Mouse (Mus musculus) heart, adult 2 months (tissue): ENCODE results near the gene Slc10a7. TPM values are rescaled to one million over a fixed set of nuclear protein-coding genes. Genes with fewer than 3 reads are reported as not detected.

Source experiments
- DNase-seq, 2 experiments: peaks; one replicate each; pipeline ENCODE4 v3.0.0; 2021
- H3K27ac ChIP-seq: fragments of 200-600 bp; 2 replicates; pipeline ENCODE4 v1.8.1; 2022
- H3K27me3 ChIP-seq: fragments of 200-500 bp; 2 replicates; pipeline ENCODE4 v1.6.1; 2012; ENCODE audit warnings: mild to moderate bottlenecking, low read length, inconsistent platforms, mixed read lengths; ENCODE audit not compliant: control insufficient read depth, insufficient read depth
- H3K36me3 ChIP-seq: fragments of 200-500 bp; 2 replicates; pipeline ENCODE4 v1.6.1; 2012; ENCODE audit warnings: low read length, inconsistent platforms; ENCODE audit not compliant: control insufficient read depth, insufficient read depth
- H3K4me1 ChIP-seq: fragments of 200-500 bp; 2 replicates; pipeline ENCODE4 v1.6.1; 2011; ENCODE audit warnings: low read length; ENCODE audit not compliant: control insufficient read depth, insufficient read depth
- H3K4me3 ChIP-seq: fragments of 200-600 bp; 2 replicates; pipeline ENCODE4 v1.8.1; 2022
- H3K79me2 ChIP-seq: fragments of 200-500 bp; replicated peaks from 2 replicates; pipeline ENCODE4 v1.6.1; 2012; ENCODE audit warnings: mild to moderate bottlenecking, inconsistent platforms, low read length, moderate library complexity, mixed read lengths; ENCODE audit not compliant: control insufficient read depth, insufficient read depth
- H3K9ac ChIP-seq: fragments of 200-500 bp; 2 replicates; pipeline ENCODE4 v1.6.1; 2012; ENCODE audit warnings: low read depth, mild to moderate bottlenecking, control low read depth, inconsistent platforms, low read length, mixed read lengths
- CTCF ChIP-seq: fragments of 200-600 bp; IDR thresholded peaks from 2 replicates; pipeline ENCODE4 v1.8.1; 2022; ENCODE audit warnings: antibody characterized with exemption, mild to moderate bottlenecking, moderate library complexity
- EP300 ChIP-seq: fragments of 200-500 bp; IDR thresholded peaks from 2 replicates; pipeline ENCODE4 v1.6.1; 2011; ENCODE audit warnings: low read depth, low read length, control low read depth; ENCODE audit not compliant: insufficient read depth
- POLR2A ChIP-seq: fragments of 200-500 bp; IDR thresholded peaks from 2 replicates; pipeline ENCODE4 v1.6.1; 2011; ENCODE audit warnings: mild to moderate bottlenecking, low read depth, low read length, control low read depth; ENCODE audit not compliant: insufficient read depth
- WGBS: fragments of 180-500 bp; shearing (Covaris S2); methylation state at CpG from one replicate; pipeline ENCODE4 v1.1.7; 2018; 5-methylcytosine and 5-hydroxymethylcytosine counted together
- intact Hi-C: fragments of 180-260 bp; cut with DNase I; formaldehyde crosslinking; loops from one replicate; pipeline ENCODE4 v1.15.1; 2025
- polyA plus RNA-seq: library from polyadenylated mRNA; depleted of rRNA; stranded (reverse); fragments of >200 nt; gene quantifications from 2 replicates; pipeline ENCODE4 v1.2.3, GENCODE M21; 2012
- total RNA-seq, 2 experiments: library from RNA; stranded (reverse); gene quantifications; 2 replicates each; pipeline ENCODE4 v1.2.3; 2021

The Slc10a7 gene
- total and polyA plus RNA-seq, 3 experiments: 4.1 to 5.4 (median 4.3) TPM

GRCm38 (mm10) chr8:78550752-78551134 lies 41.6 kb downstream of the Slc10a7 start:
- Histone ChIP-seq H3K27ac (no peak overlapping the region), H3K4me3 (no peak overlapping the region), H3K36me3 (peaks cover 5% of the 10 kb centered on the region), H3K27me3 (no peaks in the 10 kb centered on the region), H3K9ac (no peak overlapping the region), H3K79me2 (no peaks in the 10 kb centered on the region), H3K4me1 (peaks cover 1% of the 10 kb centered on the region; the same call in 1 of the 2 replicates)
- WGBS: 85% methylated on average over 2 of the region's 2 CpGs
- no peak for TF ChIP-seq POLR2A
- no peak for TF ChIP-seq EP300
- TF ChIP-seq CTCF: no peak
- intact Hi-C loops: no loop called here
- no peak for DNase-seq

GRCm38 (mm10) chr8:78555817-78556216 lies 46.7 kb downstream of the Slc10a7 start:
- intact Hi-C loops: no loop called here
- Histone ChIP-seq H3K4me1 (no peaks in the 10 kb centered on the region), H3K79me2 (no peaks in the 10 kb centered on the region), H3K9ac (no peak overlapping the region), H3K27me3 (no peaks in the 10 kb centered on the region), H3K4me3 (no peak overlapping the region), H3K27ac (no peak overlapping the region), H3K36me3 (no peaks in the 10 kb centered on the region; the same call in 1 of the 2 replicates)
- no peak for DNase-seq
- 92% methylated on average over 4 of the region's 4 CpGs for WGBS
- TF ChIP-seq POLR2A (no peak), CTCF (no peak), EP300 (no peak)

GRCm38 (mm10) chr8:78556773-78557434 lies 47.8 kb downstream of the Slc10a7 start:
- H3K27ac ChIP-seq: no peak overlapping the region
- intact Hi-C loops: no loop called here
- H3K9ac ChIP-seq: no peak overlapping the region
- TF ChIP-seq POLR2A (no peak), EP300 (no peak), CTCF (no peak)
- no peak overlapping the region for H3K4me3 ChIP-seq
- no peaks in the 10 kb centered on the region for H3K4me1 ChIP-seq
- no peak for DNase-seq
- no peaks in the 10 kb centered on the region for H3K36me3 ChIP-seq
- H3K79me2 ChIP-seq: no peaks in the 10 kb centered on the region
- no peaks in the 10 kb centered on the region for H3K27me3 ChIP-seq
- 89% methylated on average over 11 of the region's 11 CpGs for WGBS

- no peak for DNase-seq
- Histone ChIP-seq H3K27me3 (no peaks in the 10 kb centered on the region), H3K36me3 (no peaks in the 10 kb centered on the region), H3K27ac (no peak overlapping the region), H3K79me2 (no peaks in the 10 kb centered on the region), H3K4me1 (no peaks in the 10 kb centered on the region), H3K9ac (no peak overlapping the region), H3K4me3 (no peak overlapping the region)
- no peak for TF ChIP-seq POLR2A
- peak; percentile 33 for TF ChIP-seq CTCF
- no peak for TF ChIP-seq EP300
- intact Hi-C loops: no loop called here
- WGBS: 93% methylated on average over 6 of the region's 6 CpGs
Observed at GRCm38 (mm10) chr8:78561620-78562019, 52.5 kb downstream of the Slc10a7 start.

- H3K27ac ChIP-seq: no peak overlapping the region
- H3K9ac ChIP-seq: no peak overlapping the region
- H3K4me3 ChIP-seq: no peak overlapping the region
- 68% methylated on average over 2 of the region's 2 CpGs for WGBS
- H3K27me3 ChIP-seq: no peaks in the 10 kb centered on the region
- H3K4me1 ChIP-seq: no peaks in the 10 kb centered on the region
- intact Hi-C loops: no loop called here
- H3K79me2 ChIP-seq: no peaks in the 10 kb centered on the region
- no peak for DNase-seq
- no peaks in the 10 kb centered on the region for H3K36me3 ChIP-seq
- TF ChIP-seq POLR2A (no peak), EP300 (no peak), CTCF (no peak)
Observed at GRCm38 (mm10) chr8:78563466-78564058, 54.4 kb downstream of the Slc10a7 start.

- TF ChIP-seq CTCF (no peak), POLR2A (no peak), EP300 (no peak)
- no peaks in the 10 kb centered on the region for H3K36me3 ChIP-seq
- no peak for DNase-seq
- intact Hi-C loops: no loop called here
- WGBS: 38% methylated on average over 5 of the region's 5 CpGs
- no peaks in the 10 kb centered on the region for H3K79me2 ChIP-seq
- no peak overlapping the region for H3K4me3 ChIP-seq
- H3K27ac ChIP-seq: no peak overlapping the region
- no peak overlapping the region for H3K9ac ChIP-seq
- no peaks in the 10 kb centered on the region for H3K27me3 ChIP-seq
- H3K4me1 ChIP-seq: no peaks in the 10 kb centered on the region
Observed at GRCm38 (mm10) chr8:78564200-78564599, 55.1 kb downstream of the Slc10a7 start.
